Mouse (Mus musculus) testis, adult 2 months (tissue): ENCODE data around the gene Slc22a12. TPM values are rescaled to one million over a fixed set of nuclear protein-coding genes. Genes with fewer than 3 reads are reported as not detected.

ENCODE experiments used
- H3K27ac ChIP-seq: fragments of 200-500 bp; 2 replicates; pipeline ENCODE4 v1.5.1; 2012; ENCODE audit warnings: low read depth, low read length; ENCODE audit not compliant: control insufficient read depth, insufficient read depth
- H3K27me3 ChIP-seq: fragments of 200-500 bp; 2 replicates; pipeline ENCODE4 v1.6.1; 2012; ENCODE audit warnings: mild to moderate bottlenecking, low read length, moderate library complexity; ENCODE audit not compliant: control insufficient read depth, insufficient read depth
- H3K36me3 ChIP-seq: fragments of 200-500 bp; 2 replicates; pipeline ENCODE4 v1.6.1; 2012; ENCODE audit warnings: mild to moderate bottlenecking, low read length; ENCODE audit not compliant: control insufficient read depth, insufficient read depth
- H3K4me1 ChIP-seq: fragments of 200-500 bp; 2 replicates; pipeline ENCODE4 v1.6.1; 2012; ENCODE audit warnings: low read length; ENCODE audit not compliant: control insufficient read depth, insufficient read depth
- H3K4me3 ChIP-seq: fragments of 200-500 bp; 2 replicates; pipeline ENCODE4 v1.5.1; 2012; ENCODE audit warnings: low read depth, mild to moderate bottlenecking, low read length, moderate library complexity, mixed read lengths; ENCODE audit not compliant: control insufficient read depth
- CTCF ChIP-seq: fragments of 200-500 bp; IDR thresholded peaks from 2 replicates; pipeline ENCODE4 v1.5.1; 2012; ENCODE audit warnings: low read depth, mild to moderate bottlenecking, inconsistent platforms, low read length, moderate library complexity; ENCODE audit not compliant: control insufficient read depth, insufficient read depth, insufficient replicate concordance
- POLR2A ChIP-seq: fragments of 200-500 bp; IDR thresholded peaks from 2 replicates; pipeline ENCODE4 v1.6.1; 2012; ENCODE audit warnings: low read depth, mild to moderate bottlenecking, inconsistent platforms, low read length, moderate library complexity; ENCODE audit not compliant: control insufficient read depth
- polyA plus RNA-seq: library from polyadenylated mRNA; depleted of rRNA; stranded (reverse); fragments of >200 nt; gene quantifications from 2 replicates; pipeline ENCODE4 v1.2.3, GENCODE M21; 2012

Gene Slc22a12
- polyA plus RNA-seq, 1 experiment, result 6.9 TPM

DNA sequence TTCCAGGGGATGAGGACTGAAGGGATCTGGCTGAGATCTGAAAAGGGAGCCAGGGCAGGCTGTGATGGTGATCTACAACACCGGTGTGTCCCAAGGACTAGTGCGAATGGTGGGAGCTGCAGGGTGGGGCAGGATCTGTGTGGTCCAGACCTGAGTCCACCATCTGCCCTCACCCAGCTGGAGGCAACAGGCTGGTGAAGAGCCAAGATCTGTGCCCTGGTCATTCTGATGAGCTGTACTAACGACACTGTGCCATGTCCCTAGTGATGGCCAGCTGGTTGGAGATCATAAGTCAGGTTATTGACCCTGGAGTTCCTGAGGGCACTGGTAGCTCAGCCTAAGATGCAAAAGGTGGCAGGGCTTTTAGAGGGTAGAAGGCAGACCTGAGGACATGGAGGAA lies 15.4 kb downstream of the Slc22a12 start:
- no peaks in the 10 kb centered on the region for H3K36me3 ChIP-seq
- no peaks in the 10 kb centered on the region; the same call in 1 of the 2 replicates for H3K27me3 ChIP-seq
- no peak overlapping the region for H3K27ac ChIP-seq
- TF ChIP-seq CTCF (no peak), POLR2A (no peak)
- no peak overlapping the region for H3K4me3 ChIP-seq
- H3K4me1 ChIP-seq, result peaks cover 10% of the 10 kb centered on the region

DNA sequence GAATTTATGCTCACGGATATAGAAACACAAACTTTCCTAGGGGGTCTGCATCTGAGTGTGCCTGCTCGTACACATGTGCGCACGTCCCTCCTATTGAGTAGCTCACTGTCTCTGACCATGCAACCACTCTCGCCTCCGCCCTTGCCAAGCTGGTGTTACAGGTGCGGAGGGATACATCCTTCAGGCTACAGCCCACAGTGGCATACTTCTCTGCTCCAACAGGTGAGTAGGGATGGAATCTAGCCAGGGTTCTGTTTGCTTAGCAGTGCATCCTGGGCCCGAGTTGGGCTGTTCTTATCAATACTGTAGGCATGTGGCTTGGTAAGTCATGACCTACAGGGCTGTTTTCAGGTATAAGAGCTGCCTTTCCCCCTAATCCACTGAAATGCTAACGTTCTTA lies 16.8 kb downstream of the Slc22a12 start:
- no peak overlapping the region for H3K27ac ChIP-seq
- H3K36me3 ChIP-seq, result no peaks in the 10 kb centered on the region
- no peak overlapping the region for H3K4me3 ChIP-seq
- peaks cover 2% of the 10 kb centered on the region for H3K4me1 ChIP-seq
- TF ChIP-seq POLR2A, result no peak
- TF ChIP-seq CTCF, result no peak
- no peaks in the 10 kb centered on the region; the same call in 1 of the 2 replicates for H3K27me3 ChIP-seq

DNA sequence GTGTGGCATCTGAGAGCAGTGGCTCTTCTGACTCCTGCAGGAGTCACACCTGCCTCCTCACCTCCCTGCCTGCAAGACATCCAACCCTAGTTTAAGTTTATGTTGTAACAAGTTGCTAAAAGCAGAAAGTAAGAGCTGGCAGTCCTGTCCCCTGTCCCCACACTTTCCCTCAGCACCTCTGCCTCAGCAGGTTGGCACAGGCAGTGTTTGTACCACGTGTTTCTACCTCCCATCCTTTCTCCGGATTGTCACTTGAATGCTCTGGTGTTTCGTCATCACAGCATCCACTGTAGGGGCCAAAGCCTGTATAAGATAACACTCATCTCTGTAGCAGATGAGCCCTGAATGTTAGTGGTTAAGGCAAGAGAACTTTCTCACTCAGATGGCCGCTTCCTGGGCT lies 17.8 kb downstream of the Slc22a12 start:
- TF ChIP-seq POLR2A (no peak), CTCF (no peak)
- Histone ChIP-seq H3K4me3 (no peak overlapping the region), H3K27ac (no peak overlapping the region), H3K4me1 (no peaks in the 10 kb centered on the region), H3K27me3 (no peaks in the 10 kb centered on the region), H3K36me3 (no peaks in the 10 kb centered on the region)

DNA sequence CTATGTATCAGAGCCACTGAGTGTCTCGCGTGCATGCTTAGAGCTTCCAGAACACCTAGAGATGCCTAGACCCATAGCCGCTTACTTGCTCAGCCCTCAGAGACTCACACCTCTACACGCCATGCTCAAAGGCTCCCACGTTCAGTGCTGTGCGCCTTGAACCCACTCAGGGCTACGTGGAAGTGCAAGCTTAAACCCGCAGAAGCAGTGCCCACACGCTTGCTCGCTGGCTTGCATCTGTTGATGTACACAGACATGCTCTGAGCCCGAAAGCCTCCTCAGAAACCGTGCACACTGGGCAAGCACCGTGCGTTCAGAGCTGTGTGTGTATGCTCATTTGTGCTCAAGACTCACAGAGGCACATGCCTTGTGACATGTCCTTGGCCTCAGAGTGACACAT lies 20.5 kb downstream of the Slc22a12 start:
- Histone ChIP-seq H3K27ac (no peak overlapping the region), H3K27me3 (no peaks in the 10 kb centered on the region), H3K36me3 (no peaks in the 10 kb centered on the region), H3K4me3 (no peak overlapping the region), H3K4me1 (no peaks in the 10 kb centered on the region; the same call in 1 of the 2 replicates)
- no peak for TF ChIP-seq CTCF
- no peak for TF ChIP-seq POLR2A

DNA sequence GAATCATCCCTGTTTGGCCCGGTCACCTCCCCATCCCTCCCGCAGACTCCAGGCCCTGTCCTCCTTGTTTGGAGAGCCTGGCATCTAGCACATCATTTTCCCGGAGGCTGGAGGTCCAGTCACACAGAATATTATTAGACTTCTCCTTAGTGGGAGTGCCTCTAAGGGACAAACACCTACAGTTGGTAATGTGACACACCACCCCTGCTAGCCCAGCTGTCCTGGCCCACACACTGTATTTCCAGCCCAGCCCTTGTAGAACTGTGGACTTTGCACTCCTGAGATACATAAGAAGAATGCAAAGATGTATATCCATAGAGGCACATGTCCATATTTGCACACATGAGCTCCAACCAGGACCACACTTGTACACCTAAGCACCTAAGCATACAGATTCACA lies 21.2 kb downstream of the Slc22a12 start:
- Histone ChIP-seq H3K4me3 (no peak overlapping the region), H3K36me3 (no peaks in the 10 kb centered on the region), H3K27ac (no peak overlapping the region), H3K27me3 (no peaks in the 10 kb centered on the region), H3K4me1 (no peaks in the 10 kb centered on the region; the same call in 1 of the 2 replicates)
- TF ChIP-seq CTCF (no peak), POLR2A (no peak)

DNA sequence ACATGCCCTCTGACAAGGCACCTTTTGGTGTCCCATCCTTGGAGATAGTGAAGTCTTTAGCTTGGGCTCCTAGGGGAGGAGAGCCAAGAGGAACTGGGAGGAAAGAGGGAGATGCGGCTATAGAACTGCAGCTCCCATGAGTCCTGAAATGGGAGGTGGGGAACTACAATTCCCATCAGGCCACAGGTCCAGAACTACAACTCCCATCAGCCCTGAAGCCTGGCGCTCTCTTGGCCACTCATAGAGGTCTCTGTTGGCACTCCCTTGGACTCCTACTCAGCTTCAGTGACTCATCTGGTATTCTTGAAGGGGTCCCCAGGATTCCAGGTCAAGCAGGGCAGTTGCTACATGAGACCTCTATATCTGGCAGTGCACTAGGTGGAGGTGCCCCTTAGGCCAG lies 23.3 kb downstream of the Slc22a12 start:
- no peaks in the 10 kb centered on the region for H3K27me3 ChIP-seq
- no peaks in the 10 kb centered on the region for H3K36me3 ChIP-seq
- no peak for TF ChIP-seq CTCF
- no peaks in the 10 kb centered on the region; the same call in 1 of the 2 replicates for H3K4me1 ChIP-seq
- H3K4me3 ChIP-seq, result no peak overlapping the region
- H3K27ac ChIP-seq, result no peak overlapping the region

DNA sequence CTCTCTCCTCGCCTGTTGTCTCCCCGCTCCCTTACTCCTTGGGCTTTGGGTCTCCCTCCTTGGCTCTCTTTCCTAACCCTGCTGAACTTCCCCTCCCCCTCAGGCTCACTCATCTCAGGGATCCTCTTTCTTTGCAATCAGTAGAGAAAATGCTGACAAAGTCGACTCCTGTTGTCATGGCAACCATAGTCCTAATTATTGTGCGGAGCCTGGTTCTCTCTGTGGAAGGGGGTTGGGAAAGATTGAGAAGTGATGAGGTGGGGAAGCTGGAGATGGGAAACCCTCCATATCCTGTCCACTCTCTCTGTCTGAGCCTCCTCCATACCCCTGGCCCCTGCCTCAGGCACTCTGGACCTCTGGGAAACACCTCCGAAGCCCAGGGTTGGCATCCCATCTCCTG lies 24.2 kb downstream of the Slc22a12 start:
- Histone ChIP-seq H3K27me3 (no peaks in the 10 kb centered on the region), H3K4me3 (no peak overlapping the region), H3K4me1 (no peaks in the 10 kb centered on the region; the same call in 1 of the 2 replicates), H3K27ac (no peak overlapping the region), H3K36me3 (no peaks in the 10 kb centered on the region)
- TF ChIP-seq POLR2A (no peak), CTCF (no peak)

DNA sequence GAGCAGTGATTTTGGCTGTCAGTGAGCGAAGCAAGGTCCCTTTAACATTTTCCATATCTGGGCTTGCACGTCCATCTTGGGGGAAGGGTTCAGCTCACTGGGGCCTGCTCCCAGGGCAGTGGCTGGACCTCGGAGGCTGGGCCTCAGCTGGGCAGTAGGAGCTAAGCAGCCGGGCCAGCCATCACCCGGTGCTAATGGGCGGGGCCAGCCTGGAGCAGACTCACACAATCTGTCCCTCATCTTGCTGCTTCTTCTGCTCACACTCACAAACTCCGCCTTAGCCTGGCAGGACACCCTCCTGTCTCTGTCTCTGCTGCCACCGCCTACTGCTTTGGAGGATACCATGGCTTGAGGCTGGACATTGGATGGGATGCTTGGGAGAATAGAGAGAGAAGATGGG lies 26.7 kb downstream of the Slc22a12 start:
- H3K4me3 ChIP-seq, result no peak overlapping the region
- H3K27me3 ChIP-seq, result no peaks in the 10 kb centered on the region
- H3K4me1 ChIP-seq, result no peaks in the 10 kb centered on the region; the same call in 1 of the 2 replicates
- no peak overlapping the region for H3K27ac ChIP-seq
- H3K36me3 ChIP-seq, result no peaks in the 10 kb centered on the region
- no peak for TF ChIP-seq CTCF
- no peak for TF ChIP-seq POLR2A
